Mouse (Mus musculus) ovary, postnatal 14 days (tissue): ENCODE results near the gene Sorcs2.
"Not testable (repeated sequence)": the region's sequence is repeated elsewhere in the genome, so short reads cannot be mapped to it uniquely, and the experiment has no call there.

Experiments
- DNase-seq: peaks from one replicate; pipeline ENCODE4 v3.0.0; 2022; ENCODE audit warnings: low spot score

Gene Sorcs2

DNA sequence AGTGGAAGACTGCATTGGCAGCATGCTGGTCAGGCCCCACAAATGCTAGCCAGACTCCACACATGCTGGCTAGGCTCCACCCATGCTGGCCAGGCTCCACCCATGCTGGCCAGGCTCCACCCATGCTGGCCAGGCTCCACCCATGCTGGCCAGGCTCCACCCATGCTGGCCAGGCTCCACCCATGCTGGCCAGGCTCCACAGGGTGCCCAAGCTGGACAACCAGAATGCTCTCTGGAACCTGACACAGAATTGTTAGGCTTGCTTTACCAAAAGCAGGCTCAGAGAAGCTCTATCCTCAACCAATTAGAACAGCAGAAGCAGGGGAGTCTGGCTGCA is 7.4 kb downstream of the Sorcs2 start:
- not testable (repeated sequence) for DNase-seq

DNA sequence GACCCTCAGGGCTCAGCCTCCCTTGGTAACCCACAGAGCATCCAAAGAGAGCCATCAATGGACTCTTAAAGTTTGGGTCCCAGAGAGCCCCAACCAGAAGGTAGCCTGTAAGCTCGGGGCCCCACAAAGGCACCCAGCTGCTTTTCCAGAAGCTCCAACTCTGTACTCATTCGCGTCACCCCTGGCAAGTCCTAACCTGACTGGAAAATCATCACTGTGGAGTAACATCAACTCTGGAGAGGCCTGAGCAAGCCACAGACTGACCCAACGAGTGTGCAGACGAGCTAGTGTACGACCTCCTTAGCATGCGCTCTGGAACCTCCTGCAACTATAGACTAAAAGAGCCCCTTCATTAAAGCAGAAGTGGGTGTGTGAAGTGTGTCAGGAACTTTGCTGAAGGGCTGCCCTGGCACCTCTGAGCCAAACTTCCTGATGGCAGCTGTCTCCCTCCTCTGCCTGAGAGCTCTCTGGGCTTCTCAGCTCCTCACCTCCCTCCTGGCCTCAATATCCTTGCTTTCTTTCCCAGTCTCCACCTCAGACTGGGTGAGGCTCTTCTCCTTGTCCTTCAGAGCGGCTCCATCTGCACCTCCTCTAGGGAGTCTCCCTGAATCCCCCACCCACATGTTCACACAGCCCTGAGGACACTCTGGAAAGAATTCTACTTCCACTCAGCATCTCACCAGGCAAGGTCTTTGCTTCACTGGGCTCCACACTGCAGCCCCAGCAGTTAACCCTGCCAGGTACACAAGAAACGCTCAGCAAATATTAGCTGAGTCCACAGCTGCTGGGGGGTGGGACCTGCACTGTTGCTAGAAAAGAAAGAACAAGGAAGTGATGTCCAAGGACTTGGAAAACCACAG is 8.0 kb downstream of the Sorcs2 start:
- no peak for DNase-seq

DNA sequence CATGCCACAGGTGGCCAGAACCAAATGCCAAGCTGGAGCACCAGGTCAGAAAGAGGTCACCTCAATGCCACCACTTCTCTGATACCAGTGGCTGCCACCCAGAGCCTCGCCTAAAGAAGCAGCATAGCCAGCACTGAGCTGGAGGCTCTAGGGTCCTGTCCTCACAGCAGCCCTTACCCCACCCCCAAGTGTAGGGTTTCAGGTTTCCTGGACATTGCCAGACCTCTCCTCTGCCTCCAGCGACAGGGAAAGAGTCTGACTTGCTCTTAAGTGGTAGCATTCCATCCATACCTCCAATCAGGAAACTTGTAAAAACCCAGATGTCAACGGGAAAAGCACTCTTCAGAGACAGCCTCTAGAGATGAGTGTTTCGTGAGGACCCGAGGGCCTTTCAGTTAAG is 12.9 kb downstream of the Sorcs2 start:
- DNase-seq = no peak

DNA sequence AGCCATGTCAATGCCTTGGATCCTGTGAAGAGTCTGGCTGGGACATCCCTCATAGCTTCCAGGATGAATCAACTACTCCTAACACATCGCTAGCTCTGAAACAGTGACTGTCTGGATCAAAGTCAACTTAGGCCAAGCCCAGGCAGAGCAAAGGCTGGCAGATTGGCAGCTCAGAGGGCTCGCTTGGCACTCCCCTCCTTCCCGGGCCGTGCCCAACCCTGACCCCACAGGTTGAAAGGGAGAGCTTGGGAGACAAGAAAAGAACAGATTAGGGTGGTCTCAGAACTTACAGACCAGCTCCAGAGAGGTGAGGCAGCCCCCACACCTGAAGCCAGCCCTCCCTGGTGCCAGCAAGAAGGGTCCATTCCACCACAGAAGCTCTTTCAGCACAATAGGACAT is 14.5 kb downstream of the Sorcs2 start:
- DNase-seq = no peak

DNA sequence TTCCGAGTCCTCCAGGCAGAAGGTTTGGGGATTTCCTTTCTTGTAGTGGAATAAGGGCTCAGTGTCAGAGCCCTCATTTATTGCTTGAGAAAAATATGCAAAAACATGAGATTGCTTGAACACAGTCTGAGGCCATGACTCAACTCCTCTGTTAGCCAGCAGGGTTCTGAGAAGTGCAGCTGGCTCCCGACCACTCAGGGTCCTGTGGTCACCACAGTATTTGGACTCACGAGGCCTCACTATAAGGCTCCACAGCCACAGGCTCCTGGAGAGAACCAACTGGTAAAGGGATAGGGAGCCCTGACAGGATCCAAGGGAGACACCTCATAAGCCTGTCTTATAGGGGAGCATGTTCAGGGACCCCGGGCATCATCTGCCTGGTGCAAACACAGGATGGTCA is 15.2 kb downstream of the Sorcs2 start:
- DNase-seq = no peak

DNA sequence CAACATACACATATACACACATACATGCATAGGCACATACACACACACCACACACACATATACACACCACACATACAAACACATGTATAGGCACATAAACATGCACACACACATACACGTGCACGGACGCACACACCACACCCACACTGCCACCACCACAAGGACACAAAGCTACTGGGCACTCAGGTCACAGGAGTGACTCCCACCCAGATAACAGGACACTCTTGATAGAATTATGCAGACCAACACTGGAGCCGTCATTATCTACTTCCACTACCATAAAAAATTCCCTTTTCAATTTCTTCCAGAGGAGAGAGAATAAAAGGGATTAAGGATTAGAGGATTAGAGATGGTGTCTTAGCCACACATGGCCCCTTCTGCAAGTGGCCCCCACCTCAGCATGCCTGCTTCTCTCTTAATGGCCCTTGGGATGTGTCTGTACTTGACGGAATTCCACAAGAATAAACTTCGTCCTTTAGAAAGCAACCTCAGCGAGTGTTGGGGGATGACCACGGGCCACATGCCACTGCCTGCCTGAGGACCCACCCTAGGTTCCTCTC is 15.7 kb downstream of the Sorcs2 start:
- no peak for DNase-seq

DNA sequence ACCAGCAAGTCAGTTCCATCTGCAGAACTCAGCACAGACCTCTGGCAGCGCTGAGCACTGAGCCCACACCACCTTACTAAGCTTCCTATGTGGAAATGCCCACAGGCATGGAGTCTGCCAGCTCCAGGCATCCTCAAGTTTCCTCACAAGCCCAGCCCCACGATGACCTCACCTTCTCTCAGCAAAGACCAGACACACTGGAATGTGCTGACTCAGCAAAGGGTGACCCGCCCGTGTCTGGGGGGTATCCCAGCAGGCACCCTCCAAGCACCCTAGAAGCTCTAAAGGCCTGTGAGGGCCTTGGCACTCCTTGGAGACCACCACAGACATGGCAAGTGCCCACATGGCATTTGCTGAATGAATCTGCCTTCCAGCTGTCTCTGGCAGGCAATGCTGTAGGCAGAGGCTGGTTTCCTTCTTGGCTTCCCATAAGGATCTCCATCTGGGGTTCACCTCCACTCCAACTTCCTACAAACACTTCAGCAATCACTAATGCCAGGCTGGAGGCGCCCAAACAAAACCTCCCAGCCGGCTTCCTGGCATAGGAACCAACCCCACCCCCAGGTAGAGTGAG is 17.9 kb downstream of the Sorcs2 start:
- DNase-seq = no peak

DNA sequence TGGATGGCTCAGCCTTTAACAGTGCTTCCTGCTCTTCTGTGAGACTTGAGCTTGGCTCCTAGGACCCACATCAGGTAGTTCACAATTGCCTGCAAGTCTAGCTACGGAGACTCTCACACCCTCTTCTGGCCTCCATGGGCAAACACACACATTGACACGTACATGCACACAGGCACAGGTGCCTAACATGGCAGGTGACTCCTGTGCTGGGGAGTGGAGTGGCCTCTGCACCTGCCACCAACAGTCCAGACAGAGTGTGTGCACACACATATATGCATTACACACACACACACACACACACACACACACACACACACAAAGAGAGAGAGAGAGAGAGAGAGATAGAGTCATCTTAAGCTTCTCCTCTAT is 19.6 kb downstream of the Sorcs2 start:
- no peak for DNase-seq

DNA sequence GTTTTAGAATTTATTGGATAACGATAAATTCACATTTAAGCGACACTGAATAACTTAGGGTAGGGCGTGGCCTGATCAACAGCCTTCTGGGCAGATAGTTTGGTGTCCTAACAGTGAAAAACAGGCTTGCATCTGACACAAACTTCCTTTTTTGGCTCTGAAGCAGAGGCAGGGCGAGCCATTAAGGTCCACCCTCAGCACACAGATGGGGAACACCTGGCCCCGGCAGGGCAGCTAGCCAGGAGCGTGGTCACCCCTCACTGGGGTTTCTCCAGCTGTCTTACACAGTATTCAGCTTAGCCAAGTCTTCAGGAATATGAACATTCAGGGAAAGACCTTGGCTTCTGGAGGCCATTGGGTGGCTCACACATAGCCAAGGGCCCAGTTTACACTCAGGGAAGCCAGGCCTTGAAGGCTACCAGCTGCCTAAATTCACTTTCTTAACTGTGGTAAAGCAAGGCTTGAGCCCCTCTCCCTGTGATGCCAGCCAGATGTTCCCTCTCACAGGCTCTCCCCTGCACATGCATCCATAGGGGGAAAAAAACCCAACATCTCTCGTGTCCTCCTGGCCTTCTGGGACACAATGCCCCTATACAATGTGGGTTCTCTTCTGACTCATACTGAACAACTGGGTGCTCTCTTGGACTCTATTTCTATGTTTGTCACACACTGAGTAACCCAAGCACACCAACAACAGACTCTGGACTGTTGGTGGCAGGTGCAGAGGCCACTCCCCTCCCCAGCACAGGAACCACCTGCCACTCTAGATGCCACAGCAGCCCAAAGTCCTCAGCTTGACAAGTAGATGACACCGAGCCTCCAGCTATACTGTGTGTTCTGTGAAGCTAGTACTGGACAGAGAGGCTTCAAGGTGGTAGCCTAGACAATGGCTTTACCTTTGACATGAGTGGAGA is 20.2 kb downstream of the Sorcs2 start:
- peak; percentile 58 for DNase-seq

DNA sequence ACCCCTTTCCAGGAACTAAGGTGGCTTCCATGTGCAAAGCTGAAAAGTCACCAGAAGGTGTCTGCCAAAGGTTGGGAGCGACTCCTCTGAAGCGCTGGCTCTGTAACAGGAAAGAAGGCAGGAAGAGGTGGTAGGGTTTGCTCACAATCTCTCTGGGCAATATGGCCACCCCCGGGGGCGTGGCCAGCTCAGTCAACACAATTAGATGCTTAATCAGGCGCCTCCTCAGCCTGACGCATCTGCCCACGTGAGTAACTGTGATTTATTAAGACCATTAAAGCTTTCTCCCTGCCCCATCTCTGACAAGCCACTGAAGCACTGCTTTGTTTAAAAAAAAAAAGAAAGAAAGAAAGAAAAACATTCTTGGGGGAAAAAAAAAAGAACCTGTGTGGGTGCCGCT is 22.1 kb downstream of the Sorcs2 start:
- no peak for DNase-seq

DNA sequence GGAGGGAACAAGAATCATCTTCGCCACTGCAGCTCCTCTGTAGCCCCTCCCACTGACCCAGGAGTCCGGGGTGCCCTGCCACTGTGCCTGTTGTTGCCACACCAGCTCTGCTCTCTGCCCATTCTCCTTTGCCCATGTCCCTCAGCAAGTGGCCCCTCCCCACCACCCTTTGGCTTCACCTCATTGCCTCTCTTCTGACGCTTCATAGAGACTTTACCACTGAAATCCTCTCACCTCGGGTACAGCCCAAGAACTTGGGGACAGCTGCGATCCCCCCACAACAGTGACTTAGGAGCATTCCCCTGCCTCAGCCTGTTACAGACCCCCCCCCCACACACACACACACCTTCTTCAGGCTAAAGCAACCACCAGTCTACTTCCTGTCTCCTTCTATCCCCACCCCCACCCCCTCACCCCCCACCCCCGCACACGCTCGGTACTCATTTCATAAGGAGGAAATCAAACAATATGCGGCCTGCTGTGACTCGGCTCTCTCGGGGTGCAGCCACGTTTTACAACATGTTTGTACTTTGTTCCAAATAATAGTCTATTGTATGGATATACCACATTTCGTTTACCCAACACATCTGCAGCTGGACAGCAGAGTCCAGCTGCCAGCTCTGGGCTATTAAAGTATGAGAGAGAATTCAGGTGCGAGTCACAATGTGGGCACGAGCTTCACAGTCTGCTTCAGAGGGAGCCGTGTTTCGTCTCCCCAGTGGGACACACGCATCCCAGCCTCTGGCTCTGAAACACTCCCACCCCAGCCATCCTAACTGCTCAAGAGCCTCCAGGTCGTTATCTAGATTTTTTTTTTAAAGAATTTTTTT is 23.5 kb downstream of the Sorcs2 start:
- no peak for DNase-seq

DNA sequence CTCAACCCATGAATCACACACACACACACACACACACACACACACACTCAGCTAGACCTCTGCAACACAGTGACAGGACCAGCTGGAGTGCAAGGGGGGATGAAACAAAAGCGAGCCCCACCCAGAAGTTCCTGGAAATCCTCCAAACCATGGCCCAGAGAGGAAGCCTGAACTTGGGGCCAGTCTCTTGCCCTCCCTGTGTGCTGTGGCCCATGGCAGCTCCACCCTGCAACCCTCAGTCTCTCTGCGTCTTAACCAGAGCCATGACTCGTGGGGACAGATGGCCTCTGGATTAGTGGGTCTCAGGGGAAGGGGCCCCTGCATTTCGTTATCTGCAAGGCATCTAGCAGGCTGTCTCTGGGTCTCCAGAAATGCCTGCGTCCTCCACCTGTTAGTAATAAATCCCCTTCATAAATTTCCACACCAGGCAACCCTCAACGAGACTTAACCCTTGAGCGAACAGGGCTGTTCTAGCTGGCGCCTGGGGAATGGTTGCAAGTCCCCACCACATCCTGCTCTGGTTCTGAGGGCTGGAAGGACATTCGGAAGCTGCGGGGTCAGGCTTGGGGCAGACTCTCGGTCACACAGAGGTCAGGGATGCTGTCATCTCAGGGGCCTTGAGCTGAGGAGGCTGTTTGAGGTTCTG is 24.6 kb downstream of the Sorcs2 start:
- DNase-seq = no peak

DNA sequence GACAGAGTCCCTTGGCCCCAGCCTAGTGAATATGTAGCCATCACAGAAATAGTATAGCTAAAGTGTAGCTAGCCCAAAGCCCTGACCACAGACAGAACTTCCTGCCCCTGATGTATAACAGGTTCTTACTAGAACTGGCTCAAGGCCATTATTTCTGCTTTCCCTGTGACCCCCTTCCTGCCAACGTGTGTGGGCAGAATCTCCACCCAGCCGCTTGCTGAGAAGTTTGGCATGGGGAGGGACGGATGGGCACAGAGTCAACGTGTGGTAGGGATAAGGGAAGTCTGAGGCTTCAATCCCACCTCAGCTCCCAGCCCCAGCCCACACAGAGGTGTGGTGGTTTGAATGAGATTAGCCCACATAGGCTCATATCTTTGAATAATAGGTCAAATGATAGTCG is 26.2 kb downstream of the Sorcs2 start:
- no peak for DNase-seq

DNA sequence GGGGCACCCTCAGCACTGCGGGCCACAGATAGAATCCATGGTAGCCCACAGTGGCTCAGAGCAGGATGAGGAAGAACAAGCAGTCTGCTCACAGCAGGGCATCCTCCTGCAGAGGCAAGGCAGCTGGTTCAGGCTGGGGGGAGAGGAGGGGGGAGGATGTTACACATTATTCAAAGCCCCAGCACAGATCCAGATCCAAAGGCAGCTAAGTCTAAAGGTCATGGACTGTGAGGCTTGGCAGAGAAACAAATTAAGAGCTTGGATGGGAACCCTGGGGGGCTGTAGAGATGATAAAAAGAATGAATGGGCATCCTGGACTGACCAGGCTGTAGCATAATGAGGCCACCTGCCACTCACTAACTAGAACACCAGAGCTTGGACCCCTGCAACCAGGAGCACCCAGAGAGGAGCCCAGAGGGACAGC is 28.7 kb downstream of the Sorcs2 start:
- no peak for DNase-seq

DNA sequence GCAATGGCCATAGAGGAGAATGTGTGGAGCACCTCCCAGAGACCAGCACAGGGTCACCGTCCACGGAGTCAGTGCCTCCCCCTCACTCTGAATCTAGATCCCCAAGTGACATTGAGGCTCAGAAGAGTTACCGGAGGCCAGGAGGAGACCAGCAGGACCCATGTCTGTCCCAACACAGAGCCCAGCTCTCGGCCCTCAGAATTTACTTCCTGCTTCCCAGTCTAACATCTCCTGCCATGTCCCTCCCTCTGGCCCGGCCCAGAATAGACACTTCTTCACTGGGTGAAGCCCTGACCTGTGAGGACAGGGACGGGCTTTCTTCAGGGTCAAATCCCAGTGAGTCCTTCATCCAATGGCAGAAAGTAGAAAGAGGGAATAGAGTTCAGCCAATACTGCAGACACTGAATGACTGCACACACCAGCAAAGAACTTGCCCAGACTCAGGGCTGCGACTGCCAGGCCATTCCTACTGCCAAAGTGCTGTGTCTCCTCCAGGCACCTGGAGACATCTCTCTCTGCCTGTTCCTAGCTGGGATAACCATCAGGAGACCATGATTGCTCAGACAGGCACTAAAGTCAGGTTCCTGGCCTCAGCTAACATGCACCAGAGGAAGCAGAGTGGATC is 29.3 kb downstream of the Sorcs2 start:
- no peak for DNase-seq

DNA sequence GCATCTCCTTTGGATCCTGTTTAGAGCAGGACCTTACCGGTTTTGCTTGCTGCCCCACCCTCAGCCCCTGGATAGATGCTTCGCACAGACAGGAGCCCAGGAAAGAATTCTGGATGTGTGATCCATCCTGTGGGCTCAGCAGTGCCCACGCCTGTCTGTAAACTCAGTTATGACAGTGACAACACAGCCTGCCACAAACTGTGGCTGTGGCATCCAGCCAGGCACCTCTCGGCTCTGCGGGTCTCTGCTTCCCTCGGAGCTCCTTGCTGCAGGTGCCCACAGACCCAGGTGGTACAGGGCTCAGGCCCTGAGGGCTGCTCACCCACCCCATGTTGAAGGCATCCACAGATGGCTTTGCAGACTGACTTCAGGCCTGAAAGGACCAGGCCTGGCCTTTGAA is 30.0 kb downstream of the Sorcs2 start:
- DNase-seq = no peak

DNA sequence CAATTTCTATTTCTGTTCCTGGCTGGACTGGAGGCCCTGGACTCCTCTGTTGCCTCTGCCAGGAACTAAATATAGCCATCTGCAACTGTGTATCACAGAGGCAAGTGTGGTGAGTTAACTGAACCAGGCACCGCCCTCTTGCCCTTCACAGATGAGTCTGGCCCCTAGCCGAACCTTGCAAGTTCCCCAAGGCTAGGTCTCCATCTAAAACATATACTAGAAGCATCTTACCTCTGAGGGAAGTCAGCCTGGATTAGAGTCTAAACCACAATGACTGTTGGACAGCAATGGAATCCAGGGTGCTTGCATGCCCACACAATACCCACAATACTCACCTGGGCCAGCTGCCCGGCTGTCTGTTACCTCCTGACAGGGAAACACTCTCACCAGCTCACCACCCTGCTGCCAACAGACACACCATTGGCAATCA is 30.7 kb downstream of the Sorcs2 start:
- no peak for DNase-seq

DNA sequence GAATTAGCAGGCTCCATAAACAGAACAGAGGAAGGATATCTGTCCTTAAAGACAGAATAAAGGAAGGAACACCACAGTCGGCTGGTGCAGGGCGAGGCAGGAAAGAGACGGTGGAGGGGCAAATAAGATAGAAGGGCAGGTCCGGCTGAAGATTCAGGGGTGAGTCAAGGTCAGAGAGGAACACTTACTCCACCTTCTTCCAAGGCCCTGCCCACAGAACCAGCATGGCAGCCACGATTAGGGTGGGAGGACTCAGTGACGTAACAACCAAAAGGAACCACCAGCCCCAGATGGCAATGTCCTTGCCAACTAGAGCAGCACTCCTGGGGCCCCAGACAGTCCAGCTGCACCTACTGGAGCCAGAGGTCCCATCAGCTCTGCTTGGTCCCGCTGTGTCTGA is 36.2 kb downstream of the Sorcs2 start:
- DNase-seq = no peak

DNA sequence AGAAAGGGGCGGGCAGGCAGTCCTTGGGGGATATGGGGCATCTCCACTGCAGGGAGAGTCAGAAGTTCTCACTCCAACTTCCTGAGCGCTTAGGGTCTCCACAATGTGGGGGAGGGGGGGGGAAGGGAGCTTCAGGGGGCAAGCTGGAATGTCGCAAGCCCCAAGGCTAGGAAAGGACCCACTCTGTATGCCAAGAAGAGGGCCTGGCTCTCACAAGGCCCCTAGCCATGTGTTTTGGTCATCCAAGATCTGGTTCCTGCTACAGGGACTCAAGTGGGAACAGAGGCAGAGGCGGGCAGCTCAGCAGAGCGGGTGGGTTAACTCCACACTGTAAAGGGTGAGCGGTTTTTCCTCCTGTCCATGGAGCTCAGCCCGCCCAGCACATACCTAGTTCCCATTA is 37.6 kb downstream of the Sorcs2 start:
- DNase-seq = no peak

DNA sequence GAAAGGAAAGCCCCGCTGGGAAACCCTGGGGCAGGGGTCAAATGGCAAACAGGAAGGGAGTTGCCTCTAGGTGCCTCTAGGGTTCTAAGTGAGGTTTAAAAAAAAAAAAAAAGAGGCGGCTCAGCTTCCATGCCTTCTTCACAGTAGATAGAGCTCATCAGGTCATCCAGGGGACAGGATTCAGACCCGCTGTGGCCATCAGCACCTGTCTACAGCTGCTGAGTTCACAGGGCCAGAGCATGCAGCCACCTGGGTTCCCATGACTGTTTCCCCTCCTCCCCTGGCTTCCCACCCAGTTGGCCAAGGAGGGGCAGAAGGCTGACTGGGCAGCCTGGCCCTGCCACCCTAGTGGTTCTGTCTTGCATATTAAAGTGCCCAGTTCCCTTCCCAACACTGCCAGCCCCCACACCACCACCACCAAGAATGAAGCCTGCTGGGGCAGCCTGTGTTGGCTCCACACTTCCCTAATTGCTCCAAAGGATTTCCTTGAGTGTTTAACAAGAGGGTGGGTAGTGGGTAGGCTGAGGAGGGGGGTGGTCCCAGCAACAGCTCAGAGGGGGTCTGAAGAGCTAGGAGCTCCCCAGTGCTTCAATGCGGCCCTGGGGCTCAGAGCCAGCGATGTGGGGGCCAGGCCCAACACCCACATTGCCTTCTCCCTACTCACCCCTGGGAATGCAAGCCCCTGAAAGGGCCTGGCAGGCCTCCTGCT is 38.2 kb downstream of the Sorcs2 start:
- DNase-seq = no peak
